Mouse (Mus musculus) thymus, adult 2 months (tissue): ENCODE results near the gene Ska3.

Experiments
- CTCF ChIP-seq: fragments of 200-500 bp; IDR thresholded peaks from 2 replicates; pipeline ENCODE4 v1.5.1; 2012; ENCODE audit warnings: mild to moderate bottlenecking, control low read depth, low read length, moderate library complexity, borderline replicate concordance; ENCODE audit not compliant: control insufficient read depth, poor library complexity, insufficient read depth; ENCODE audit errors: extremely low read depth
- POLR2A ChIP-seq: fragments of 200-500 bp; IDR thresholded peaks from 2 replicates; pipeline ENCODE4 v1.6.1; 2012; ENCODE audit warnings: mild to moderate bottlenecking, low read length, control low read depth, moderate library complexity; ENCODE audit not compliant: control insufficient read depth, poor library complexity, insufficient read depth; ENCODE audit errors: extremely low read depth

DNA sequence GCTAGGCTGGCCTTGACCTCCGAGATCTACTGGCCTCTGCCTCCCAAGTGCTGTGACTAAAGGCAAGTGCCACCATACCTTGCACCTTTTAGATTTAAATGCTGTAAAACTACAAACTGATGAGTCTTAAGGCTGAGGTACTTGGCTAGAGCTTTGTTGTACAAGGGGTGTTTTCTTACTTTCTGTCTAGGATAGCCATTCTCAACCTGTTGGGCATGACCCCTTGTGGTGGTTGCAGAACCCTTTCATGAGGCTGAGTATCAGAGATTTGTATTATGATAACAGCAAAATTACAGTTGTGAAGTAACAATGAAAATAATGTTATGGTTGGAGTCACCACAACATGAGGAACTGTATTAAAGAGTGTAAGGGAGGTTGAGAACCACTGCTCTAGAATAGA is 1.3 kb upstream of the Ska3 start:
- TF ChIP-seq POLR2A (no peak), CTCF (no peak)
